Mouse (Mus musculus) right cerebral cortex, postnatal 25 days (tissue): Measurements from ENCODE around the gene Zfp512.
"Not testable (repeated sequence)": the region's sequence is repeated elsewhere in the genome, so short reads cannot be mapped to it uniquely, and the experiment has no call there.

Experiments used
- DNase-seq: peaks from one replicate; pipeline ENCODE4 v3.0.0; 2022

Gene Zfp512

DNA sequence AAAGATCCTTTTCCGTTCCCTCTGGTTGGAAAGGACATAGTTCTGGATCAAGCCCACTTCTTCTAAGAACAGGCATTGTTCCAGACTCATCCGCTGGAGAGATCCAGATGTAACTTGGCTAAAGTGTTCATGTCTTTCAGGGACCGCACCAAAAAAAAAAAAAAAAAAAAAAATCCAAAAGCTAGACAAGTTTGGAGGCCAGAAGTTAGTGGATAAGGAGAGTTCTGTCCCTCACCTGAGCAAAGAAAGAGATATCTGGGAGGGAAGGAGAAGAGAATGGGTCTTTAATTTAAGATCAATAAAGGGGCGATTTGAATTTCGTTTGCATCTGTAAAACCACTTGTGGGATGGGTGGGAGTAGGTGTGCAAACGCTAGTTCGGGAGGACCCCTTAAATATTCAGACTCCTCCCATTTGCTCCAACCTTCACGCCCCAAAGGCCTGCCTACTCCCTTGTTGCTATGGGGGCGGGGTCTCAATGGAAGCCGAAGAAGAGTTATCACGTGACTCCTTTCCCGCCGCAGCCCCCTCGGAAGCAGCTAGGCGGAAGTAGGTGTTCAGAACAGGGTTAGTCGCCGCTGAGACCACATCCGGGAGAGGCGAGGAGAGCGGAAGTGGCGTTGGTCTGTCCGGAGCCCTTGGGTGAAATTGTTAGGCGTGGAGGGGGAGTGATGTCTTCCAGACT lies at the start of gene Zfp512:
TSS of gene Zfp512 (plus strand) at position 554 of the 684 bp plus-strand sequence.
- DNase-seq: peak; percentile 89

DNA sequence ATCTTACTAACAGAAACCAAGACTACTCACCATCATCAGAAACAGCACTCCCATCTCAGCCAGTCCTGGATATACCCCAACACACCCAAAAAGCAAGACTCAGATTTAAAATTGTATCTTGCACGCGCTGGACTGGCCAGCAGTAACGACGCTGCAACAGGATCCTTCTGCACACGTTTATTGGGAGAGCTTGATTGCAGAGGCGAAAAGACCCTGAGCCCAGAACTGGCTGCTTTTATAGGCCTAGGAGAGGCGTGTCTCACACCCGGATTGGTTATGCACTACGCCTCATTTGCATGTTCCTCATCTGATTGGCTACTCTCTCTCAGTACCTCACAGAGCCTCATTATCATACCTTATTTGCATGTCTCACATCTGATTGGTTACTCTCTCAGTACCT lies 17.5 kb upstream of the Zfp512 start:
- not testable (repeated sequence) for DNase-seq

DNA sequence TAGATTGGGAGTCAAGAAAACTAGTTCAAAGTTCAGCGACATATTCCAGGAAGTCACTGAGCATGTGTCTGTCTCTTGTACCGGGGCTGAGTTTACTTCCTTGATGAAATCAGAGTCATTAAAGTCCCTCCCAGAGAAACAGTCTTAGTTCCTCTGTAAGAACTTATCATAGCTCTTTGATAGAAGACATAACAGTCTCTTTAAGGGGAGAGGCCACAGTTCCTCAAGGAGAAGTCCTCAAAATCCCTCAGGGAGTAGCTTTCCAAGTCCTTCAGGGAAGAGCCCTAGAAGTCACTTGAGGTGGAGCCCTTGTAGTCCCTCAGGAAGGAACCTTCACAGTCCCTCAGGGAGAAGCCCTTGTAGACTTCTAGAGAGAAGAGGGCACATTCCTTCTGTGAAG lies 895 bp upstream of the Zfp512 start:
- DNase-seq: no peak

DNA sequence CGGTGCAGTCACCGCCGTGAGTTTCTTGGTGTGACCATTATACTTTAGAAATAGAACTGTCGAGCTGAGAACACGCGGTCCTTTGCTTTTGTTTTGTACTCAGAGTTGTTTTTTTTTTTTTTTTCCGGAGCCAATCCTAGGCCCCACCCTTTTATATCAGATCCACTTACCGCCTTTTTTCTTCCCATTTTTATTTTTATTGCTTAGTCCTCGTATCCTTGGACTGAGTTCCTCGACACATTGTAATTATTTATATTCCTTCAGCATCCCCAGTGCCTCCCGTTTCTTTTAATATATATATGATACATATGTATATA lies 289 bp downstream of the Zfp512 start:
- no peak for DNase-seq

DNA sequence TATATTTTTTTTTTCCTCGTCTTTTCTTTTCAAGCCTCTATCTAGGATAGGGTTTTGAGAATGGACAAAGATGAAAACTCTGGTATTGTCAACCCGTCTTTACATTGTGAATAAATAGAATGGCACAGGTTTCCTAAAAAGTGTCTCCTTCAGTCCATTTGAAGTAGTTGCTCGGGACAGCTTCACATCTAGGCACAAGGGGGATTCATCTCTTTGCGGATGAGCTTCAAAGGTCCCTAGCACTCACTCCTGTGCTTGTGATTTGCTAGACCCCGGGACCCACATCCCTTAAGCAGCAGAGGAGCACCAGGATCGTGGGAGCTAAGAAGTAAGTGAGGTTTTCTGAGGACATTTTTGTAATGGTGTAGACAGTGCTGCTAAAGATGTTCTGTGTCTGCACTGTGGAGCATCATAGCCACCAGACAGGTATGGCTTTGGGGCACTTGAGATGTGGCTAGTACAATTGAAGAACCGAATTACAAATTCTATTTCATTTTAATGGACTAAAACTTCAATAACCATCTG lies 717 bp downstream of the Zfp512 start:
- DNase-seq: no peak

DNA sequence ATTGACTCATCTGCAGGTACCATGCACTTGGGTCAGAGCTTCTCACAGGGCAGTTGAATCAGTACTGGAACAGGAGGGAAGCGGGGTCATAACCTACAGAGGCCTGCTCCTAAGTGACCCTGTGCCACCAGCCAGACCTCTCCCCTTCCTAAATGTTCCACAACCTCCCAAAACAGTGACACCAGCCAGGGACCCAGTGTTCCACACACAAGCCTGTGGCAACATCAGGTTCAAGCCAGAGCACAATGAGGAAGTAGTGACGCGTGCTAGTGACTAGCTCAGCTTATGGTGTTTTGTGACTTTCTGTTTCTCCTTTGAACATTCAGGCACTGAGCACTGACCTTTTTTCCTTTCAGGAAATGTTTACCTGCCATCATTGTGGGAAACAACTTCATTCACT lies 15.6 kb downstream of the Zfp512 start:
- DNase-seq: no peak

DNA sequence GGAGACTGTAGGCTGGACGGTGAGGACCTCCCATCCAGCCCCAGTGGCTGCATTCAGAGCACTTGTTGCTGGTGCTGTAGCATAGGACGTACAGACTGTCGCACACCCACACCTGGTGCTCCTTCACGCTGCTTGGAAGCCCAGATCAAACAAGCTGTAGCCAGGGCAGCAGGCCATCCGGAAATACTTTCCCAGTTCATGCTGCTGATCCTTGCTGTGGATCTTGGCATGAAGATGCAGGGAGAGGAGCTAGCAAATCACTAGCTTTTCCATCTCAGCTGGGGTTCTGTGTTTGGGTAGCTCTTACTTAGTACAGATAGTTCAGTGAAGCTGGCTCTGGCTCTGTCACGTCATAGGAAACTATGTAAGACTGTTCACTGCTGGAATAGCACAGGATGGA lies 17.5 kb downstream of the Zfp512 start:
- no peak for DNase-seq

DNA sequence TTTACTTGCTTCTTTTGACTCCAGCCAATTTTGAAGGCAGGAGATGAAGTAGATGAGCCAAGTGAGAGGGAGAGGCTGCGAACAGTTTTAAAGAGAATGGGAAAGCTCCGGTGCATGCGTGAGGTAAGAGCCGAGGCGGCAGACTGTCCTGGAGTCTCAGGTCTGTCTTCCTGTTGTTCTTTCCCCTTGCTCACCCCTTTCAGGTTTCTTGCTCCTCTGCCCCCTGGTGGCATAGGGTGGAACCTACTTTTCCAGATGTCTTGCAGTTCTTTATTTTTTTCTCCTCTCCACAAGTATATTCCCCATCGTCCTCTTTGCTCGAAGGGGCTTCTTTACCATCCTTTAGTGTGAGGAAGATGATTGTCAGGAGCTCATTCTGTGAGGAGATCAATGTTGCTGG lies 18.1 kb downstream of the Zfp512 start:
- DNase-seq: peak; percentile 23

DNA sequence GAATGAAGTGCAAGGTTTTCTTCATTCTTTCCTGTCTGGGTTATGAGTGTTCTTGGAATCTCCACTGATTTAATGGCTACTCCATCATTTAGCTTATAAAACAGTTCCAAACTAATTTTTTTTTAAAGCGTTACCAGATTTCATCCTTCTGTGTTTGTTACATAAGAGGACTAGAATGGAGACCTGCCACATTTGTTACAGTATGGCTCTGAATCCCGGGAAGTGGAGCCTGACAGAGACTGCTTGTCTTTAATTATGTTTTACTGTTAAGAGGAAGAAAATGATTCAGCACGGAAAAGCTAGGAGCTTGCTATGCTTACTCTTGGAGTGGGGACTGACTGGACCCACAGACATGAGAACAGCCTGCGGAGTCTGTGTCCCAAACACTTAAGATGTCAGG lies 28.3 kb downstream of the Zfp512 start:
- DNase-seq: no peak

DNA sequence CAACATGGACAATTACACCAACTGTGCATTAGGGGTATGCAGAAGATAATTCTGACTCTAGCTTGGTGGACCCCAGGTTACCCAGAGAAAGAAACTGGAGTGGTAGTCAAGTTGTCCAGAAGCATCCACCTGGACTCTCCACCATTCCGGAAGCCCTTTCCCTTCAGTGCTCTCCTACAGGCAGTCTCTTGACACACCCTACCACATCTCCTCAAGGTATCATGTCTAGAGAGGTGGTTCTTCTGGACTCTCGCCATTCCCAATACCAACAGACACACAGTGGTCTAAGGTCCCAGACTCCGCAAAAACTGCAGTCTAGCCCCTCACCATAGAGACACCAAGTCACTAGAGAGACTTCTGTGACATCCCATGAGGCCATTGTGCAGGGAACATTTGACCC lies 33.2 kb downstream of the Zfp512 start, which contains the start of gene 4930548H24Rik:
TSS of gene 4930548H24Rik (plus strand) at position 301 of the 400 bp plus-strand sequence.
- no peak for DNase-seq

DNA sequence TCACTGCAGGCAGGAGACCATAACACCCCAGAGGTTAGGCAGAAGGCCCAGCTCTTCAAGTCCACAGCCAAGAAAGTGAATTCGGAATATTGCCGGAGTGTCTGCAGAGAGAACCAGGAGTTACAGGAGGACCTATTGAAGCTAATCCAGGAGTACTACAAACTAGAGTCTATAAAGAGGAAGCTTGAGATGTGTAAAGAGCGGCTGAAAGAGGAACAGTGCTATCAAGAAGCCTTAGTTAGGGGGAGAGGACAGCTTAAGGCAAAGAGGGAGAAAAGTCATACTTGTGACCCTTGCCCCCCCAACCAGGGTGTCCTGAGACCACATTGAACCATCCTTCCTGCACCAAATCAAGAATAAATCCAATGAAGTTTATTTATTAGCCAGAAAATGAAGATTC lies 35.7 kb downstream of the Zfp512 start:
- no peak for DNase-seq

DNA sequence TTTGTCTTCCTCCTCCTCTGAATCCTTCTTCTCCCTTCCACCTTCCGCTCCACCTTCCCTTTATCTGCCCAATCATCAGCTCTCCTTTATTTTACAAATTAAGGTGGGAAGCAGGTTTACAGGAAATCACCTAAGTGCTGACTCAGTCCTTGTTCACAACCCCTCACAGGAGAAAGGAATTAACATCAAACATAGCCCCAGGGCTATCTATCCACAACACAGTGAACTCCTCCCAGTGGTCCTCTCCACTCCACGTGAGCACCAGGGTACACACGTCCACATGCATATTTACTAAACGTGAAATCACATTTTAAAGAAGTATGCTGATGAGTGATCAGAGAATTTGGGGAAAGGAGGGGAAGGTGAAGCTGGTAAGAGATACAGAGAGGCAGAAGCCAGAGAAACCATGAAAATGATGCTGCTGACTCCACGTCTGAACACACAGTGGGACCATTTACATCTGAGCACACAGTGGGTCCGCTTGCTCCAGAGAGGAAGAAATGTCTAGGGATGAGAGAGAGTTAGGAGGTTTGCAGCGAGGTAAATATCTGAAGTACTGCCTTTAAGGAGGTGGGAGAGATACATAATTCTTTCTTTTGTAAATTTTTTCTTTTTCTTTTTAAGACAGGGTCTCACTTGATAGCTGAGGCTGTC lies 37.0 kb downstream of the Zfp512 start:
- DNase-seq: no peak

DNA sequence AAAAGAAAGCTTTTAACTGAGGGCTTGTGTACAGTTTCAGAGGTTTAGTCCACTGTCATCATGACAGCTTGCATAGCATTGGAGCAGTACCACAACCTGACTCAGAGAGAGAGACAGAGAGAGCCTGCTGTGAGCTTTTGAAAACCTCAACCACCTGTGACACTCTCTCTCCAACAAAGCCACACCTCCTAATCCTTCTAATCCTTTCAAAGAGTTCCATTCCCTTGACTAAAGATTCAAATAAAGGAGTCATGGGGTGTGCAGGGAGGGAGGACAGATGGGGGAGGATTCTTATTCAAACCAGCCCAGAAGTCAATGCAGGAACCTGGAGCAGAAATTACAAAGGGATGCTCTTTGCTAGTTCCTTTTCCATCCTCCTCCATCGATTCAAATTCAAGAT lies 39.8 kb downstream of the Zfp512 start:
- no peak for DNase-seq

DNA sequence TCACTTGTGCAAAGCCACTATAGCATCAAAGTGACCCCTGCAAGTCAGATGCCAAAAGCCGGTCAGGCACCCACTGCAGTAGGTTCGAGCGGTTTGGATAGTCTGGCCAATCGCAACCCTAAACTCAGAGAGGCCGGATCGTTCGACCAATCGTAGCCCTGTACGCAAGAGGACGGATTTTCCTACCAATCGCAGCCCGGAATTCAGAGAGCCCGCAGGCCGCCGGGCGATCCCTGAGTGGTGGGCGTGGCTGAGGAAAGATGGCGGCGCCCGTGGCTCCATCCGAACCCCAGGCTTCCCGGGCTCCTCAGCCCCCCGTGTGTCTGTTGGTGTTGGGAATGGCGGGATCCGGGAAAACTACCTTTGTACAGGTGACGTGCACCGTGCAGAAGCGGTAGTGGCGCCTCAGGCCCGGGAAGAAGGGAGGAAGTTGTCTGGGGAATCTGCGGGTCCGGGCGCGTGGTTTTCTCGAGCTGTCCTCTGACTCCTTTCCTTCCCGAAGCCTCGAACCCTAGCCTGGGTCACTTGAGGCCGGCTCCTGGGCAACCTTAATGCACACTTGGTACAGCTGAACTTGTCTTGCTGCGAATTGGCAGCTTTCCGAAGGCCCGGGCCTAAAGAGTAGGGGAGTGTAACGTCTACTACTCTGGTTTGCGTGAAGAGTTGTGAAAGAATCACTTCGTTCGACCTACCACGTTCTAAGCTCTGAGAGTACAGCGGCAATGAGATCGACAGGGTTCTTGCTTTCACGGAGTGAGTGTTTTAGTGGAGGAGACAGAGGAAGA lies 42.5 kb downstream of the Zfp512 start, which contains the start of gene Gpn1:
TSS of gene Gpn1 (plus strand) at position 229 of the 785 bp plus-strand sequence.
- peak; percentile 93 for DNase-seq

DNA sequence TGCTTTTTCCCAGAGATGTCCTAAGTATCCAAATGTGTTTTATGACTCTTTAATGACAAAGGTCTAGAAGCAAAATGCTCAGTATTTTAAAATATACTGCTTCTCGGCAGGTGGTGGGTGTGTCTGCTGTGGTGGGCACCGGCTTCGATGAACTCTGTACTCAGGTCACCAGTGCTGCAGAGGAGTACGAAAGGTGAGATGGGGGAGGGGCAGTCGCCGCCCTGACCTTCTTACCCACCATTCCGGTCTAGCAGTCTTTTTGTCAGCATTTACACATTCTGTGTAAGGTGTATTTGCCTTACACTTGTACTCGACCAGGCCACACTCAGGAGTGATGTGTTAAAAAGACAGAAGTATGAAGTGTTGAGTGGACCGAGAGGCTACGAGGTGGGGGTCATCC lies 52.6 kb downstream of the Zfp512 start:
- no peak for DNase-seq

DNA sequence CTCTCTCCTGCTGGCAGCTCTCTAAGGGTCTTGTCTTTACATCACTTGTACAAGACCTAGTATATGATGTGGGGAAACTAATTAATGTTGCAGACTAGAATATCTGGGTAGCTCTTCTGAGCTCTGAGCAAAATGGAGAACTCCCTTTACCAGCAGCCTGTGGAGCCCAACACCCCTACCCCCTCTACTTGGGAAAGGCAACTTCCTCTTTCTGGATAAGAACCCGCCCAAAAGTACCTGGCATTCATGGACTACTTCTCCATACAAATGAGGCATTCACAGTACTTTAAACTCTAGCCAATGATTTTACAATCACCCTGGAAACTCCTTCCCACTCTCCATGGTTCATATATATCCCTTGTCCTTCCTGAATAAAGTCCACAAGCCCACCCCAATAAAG lies 60.2 kb downstream of the Zfp512 start:
- no peak for DNase-seq

DNA sequence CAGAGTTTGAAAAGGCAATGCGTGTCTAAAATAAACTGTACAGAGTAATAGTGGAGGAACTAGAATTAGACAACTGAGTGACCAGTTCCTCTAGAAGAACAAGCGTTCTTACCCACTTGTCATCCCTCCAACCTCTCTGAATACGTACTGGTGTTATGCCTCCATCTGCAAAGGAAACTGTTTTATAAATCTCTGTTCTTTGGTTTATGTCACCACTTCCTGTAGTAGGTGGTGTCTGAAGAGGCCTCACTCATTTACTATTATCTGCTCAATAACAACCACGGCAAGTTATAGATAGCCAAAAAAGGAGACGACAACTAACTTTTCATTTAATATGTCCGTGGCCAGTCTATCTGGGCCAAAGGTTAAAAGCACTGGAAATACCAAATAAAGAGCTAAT lies 68.3 kb downstream of the Zfp512 start:
- no peak for DNase-seq

DNA sequence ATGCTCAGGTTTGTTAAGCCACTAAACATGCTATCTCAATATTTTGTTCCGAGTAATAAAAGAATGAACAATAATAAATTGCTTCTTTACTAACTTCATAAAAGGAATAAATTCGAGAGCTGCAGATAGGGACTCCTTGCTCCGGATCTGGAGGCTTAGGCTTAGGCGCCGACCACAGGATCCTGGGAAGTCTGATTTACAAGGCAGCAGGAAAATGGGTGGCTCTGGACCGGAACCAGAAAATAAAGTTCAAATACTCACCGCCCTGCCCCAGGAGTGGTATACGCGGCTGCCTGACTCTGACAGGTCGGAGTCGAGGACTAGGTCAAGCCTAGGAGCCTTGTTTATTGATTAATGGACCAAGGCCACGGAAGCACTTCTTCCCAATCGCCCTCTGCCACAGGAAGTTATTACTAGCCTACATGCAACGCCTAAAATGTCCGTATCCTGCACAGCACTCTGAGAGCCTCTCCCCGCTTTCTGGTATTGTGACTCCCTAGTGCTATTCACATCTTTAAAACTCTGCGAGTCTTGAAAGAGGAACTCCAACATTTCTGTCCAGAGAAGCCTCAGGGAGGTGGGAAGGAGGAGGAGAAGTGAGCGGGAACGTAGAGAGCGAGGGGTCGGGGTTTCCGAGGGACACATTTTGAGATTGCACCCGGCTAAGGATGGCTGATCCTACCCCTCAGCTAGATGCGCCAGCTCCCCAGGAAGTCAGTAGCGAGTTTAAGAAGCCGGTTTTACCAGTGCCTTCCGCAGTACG lies 74.3 kb downstream of the Zfp512 start, which contains the start of gene Slc4a1ap:
TSS of gene Slc4a1ap (plus strand) at position 642 of the 763 bp plus-strand sequence.
- DNase-seq: peak; percentile 77

DNA sequence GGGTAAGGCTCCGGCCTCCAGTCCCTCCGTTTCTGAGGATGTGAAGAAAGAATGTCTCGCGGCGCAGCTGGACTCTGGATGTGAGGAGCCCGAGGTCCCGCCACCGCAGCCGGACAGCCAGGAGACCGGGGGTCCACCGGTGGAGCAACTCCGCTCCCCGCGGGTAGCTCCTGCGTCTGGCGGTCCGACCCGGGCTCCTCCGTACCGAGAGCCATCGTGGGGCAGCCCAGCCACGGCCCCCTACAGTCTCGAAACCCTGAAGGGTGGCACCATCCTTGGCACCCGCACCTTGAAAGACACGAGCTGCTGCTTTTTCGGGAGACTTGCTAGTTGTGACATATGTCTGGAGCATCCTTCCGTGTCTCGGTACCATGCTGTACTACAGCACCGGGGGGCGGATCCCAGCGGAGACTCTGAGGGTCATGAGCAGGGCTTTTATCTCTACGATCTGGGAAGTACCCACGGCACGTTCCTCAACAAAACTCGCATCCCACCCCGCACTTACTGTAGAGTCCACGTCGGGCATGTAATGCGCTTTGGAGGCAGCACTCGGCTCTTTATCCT lies 75.0 kb downstream of the Zfp512 start:
- DNase-seq: no peak

DNA sequence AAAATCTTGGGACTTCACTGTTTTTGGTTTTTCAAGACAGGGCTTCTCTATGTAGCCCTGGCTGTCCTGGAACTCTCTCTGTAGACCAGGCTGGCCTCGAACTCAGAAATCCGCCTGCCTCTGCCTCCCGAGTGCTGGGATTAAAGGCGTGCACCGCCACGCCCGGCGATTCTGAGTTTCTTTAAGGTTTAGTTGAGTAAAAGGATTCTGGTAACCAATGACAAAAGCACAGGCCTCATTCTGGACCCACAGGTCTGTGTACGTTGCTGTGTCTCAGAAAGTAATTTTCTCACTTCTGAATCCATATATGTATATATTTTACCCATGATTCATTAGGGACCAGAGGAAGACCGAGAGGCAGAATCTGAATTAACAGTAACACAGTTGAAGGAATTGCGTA lies 75.5 kb downstream of the Zfp512 start, which contains the start of gene Supt7l:
TSS of gene Supt7l (minus strand) at position 101 of the 400 bp plus-strand sequence.
- DNase-seq: not testable (repeated sequence)

DNA sequence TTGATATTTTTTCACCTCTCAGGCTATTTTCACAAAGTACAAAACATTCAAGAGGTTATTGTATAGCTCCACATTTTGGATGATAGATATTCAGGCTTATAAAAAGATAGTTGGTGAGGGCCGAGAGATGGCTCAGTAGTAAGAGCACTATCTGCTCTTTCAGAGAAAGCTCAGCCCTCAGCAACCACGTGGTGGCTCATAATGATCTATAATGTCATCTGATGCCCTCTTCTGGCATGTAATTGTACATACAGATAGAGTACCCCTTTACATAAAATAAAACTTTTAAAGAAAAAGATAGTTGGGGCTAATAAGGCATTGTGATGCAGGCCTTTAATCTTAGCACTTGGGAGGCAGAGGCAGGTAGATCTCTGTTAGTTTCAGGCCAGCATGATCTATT lies 76.3 kb downstream of the Zfp512 start:
- DNase-seq: no peak
